Mouse (Mus musculus) MEL (cell line): ENCODE results near the gene 9130008F23Rik. TPM values are rescaled to one million over a fixed set of nuclear protein-coding genes. Genes with fewer than 3 reads are reported as not detected.

Source experiments
- DNase-seq: peaks from one replicate; pipeline ENCODE4 v3.0.0; 2011; ENCODE audit warnings: low read depth, low spot score
- H3K27ac ChIP-seq: 2 replicates; pipeline ENCODE4 v1.5.1; 2012; ENCODE audit warnings: low read depth, mild to moderate bottlenecking, control low read depth, low read length, moderate library complexity; ENCODE audit not compliant: control insufficient read depth
- H3K27me3 ChIP-seq, 2 experiments: fragments of 150-350 bp in 1 of 2; sonication (generic) in 1 of 2; 2 replicates each; pipeline ENCODE4 v1.6.1; 2012; ENCODE audit warnings: low read length in 2 of 2, mild to moderate bottlenecking in 2 of 2, improper control_type of control experiment in 1 of 2, moderate library complexity in 1 of 2; ENCODE audit not compliant: insufficient read depth in 2 of 2, control insufficient read depth in 1 of 2
- H3K36me3 ChIP-seq, 2 experiments: 2 replicates each; pipeline ENCODE4 v1.6.1; 2012 to 2014; ENCODE audit warnings: low read length in 2 of 2, improper control_type of control experiment in 1 of 2, inconsistent platforms in 1 of 2, mild to moderate bottlenecking in 1 of 2; ENCODE audit not compliant: insufficient read depth in 2 of 2, control insufficient read depth in 1 of 2
- H3K4me1 ChIP-seq, 2 experiments: fragments of 150-350 bp in 1 of 2; sonication (generic) in 1 of 2; 2 replicates each; pipeline ENCODE4 v1.6.1; 2012; ENCODE audit warnings: low read length in 2 of 2, improper control_type of control experiment in 1 of 2, mild to moderate bottlenecking in 1 of 2; ENCODE audit not compliant: insufficient read depth in 2 of 2, control insufficient read depth in 1 of 2
- H3K4me3 ChIP-seq, 2 experiments: fragments of 150-350 bp in 1 of 2; sonication (generic) in 1 of 2; 2 replicates each; pipeline ENCODE4 v1.5.1; 2012; ENCODE audit warnings: low read depth in 2 of 2, low read length in 2 of 2, mild to moderate bottlenecking in 2 of 2, moderate library complexity in 2 of 2, control low read depth in 1 of 2, improper control_type of control experiment in 1 of 2; ENCODE audit not compliant: control insufficient read depth in 1 of 2, insufficient read depth in 1 of 2
- H3K79me2 ChIP-seq: 2 replicates; pipeline ENCODE4 v1.6.1; 2012; ENCODE audit warnings: mild to moderate bottlenecking, low read length, moderate library complexity; ENCODE audit not compliant: control insufficient read depth, poor library complexity, insufficient read depth
- H3K9ac ChIP-seq: 2 replicates; pipeline ENCODE4 v1.6.1; 2012; ENCODE audit warnings: low read depth, mild to moderate bottlenecking, control low read depth, low read length, moderate library complexity; ENCODE audit not compliant: control insufficient read depth, poor library complexity, severe bottlenecking
- H3K9me3 ChIP-seq: fragments of 150-350 bp; sonication (generic); replicated peaks from 2 replicates; pipeline ENCODE4 v1.6.1; 2012; ENCODE audit warnings: mild to moderate bottlenecking, low read length, improper control_type of control experiment, moderate library complexity; ENCODE audit not compliant: insufficient read depth
- CHD1 ChIP-seq: IDR thresholded peaks from 2 replicates; pipeline ENCODE4 v1.6.1; 2012; ENCODE audit warnings: low read depth, mild to moderate bottlenecking, inconsistent platforms, low read length, improper control_type of control experiment
- ELF1 ChIP-seq: IDR thresholded peaks from 2 replicates; pipeline ENCODE4 v1.6.1; 2014; ENCODE audit warnings: low read depth, mild to moderate bottlenecking, inconsistent platforms, low read length, improper control_type of control experiment, moderate library complexity
- EP300 ChIP-seq, 2 experiments: IDR thresholded peaks; 2 replicates each; pipeline ENCODE4 v1.6.1; 2011; ENCODE audit warnings: improper control_type of control experiment in 2 of 2, low read length in 2 of 2, low read depth in 1 of 2, mild to moderate bottlenecking in 1 of 2
- ETS1 ChIP-seq: IDR thresholded peaks from 2 replicates; pipeline ENCODE4 v1.6.1; 2012; ENCODE audit warnings: low read depth, mild to moderate bottlenecking, inconsistent platforms, low read length, improper control_type of control experiment, moderate library complexity
- GATA1 ChIP-seq: IDR thresholded peaks from 2 replicates; pipeline ENCODE4 v1.6.1; 2011; ENCODE audit warnings: low read depth, low read length, improper control_type of control experiment
- MAZ ChIP-seq: IDR thresholded peaks from 2 replicates; pipeline ENCODE4 v1.6.1; 2012; ENCODE audit warnings: low read depth, mild to moderate bottlenecking, inconsistent platforms, low read length, improper control_type of control experiment
- MXI1 ChIP-seq: IDR thresholded peaks from 2 replicates; pipeline ENCODE4 v1.6.1; 2011; ENCODE audit warnings: mild to moderate bottlenecking, low read depth, low read length, improper control_type of control experiment
- MYC ChIP-seq: IDR thresholded peaks from 2 replicates; pipeline ENCODE4 v1.6.1; 2011; ENCODE audit warnings: low read depth, mild to moderate bottlenecking, low read length, improper control_type of control experiment, moderate library complexity
- POLR2AphosphoS5 ChIP-seq: IDR thresholded peaks from 2 replicates; pipeline ENCODE4 v1.6.1; 2012; ENCODE audit warnings: low read depth, borderline replicate concordance, mild to moderate bottlenecking, inconsistent platforms, low read length, moderate library complexity, mixed read lengths
- RCOR1 ChIP-seq: IDR thresholded peaks from 2 replicates; pipeline ENCODE4 v1.6.1; 2012; ENCODE audit warnings: low read depth, mild to moderate bottlenecking, inconsistent platforms, low read length, improper control_type of control experiment
- SIN3A ChIP-seq: IDR thresholded peaks from 2 replicates; pipeline ENCODE4 v1.6.1; 2012; ENCODE audit warnings: low read length, improper control_type of control experiment, inconsistent platforms
- SMC3 ChIP-seq: IDR thresholded peaks from 2 replicates; pipeline ENCODE4 v1.6.1; 2011; ENCODE audit warnings: low read depth, low read length, improper control_type of control experiment
- TBP ChIP-seq: IDR thresholded peaks from 2 replicates; pipeline ENCODE4 v1.8.0; 2011; ENCODE audit warnings: low read depth, low read length, improper control_type of control experiment
- TCF12 ChIP-seq: IDR thresholded peaks from 2 replicates; pipeline ENCODE4 v1.6.1; 2014; ENCODE audit warnings: low read depth, mild to moderate bottlenecking, inconsistent platforms, low read length, improper control_type of control experiment, moderate library complexity
- ZNF384 ChIP-seq: IDR thresholded peaks from 2 replicates; pipeline ENCODE4 v1.6.1; 2012; ENCODE audit warnings: low read depth, mild to moderate bottlenecking, inconsistent platforms, low read length, improper control_type of control experiment
- polyA plus RNA-seq, 2 experiments: library from polyadenylated mRNA; stranded (reverse) in 1 of 2; unstranded in 1 of 2; fragments of >175 nt in 1 of 2; fragments of >200 nt in 1 of 2; gene quantifications; 2 replicates each; pipeline versions ENCODE4 v1.2.1 to v1.2.4; 2012; ENCODE audit warnings: low replicate concordance in 2 of 2, low read depth in 1 of 2; ENCODE audit not compliant: insufficient read length in 2 of 2, insufficient read depth in 1 of 2, missing spikeins in 1 of 2
- total RNA-seq: library from RNA; depleted of rRNA; stranded (reverse); fragments of 300-350 nt; gene quantifications from 2 replicates; pipeline ENCODE4 v1.2.3, GENCODE M21; 2012

The 9130008F23Rik gene
- total and polyA plus RNA-seq, 3 experiments: 1.1 to 1.3 TPM; not detected in 1

GRCm38 (mm10) chr17:40875568-40875967, 4.8 kb downstream of the 9130008F23Rik start (continued):
- TF ChIP-seq MAZ: 0 out of 2 replicates have a peak, but pooled peaks have one; percentile 41
- TF ChIP-seq ZNF384: no peak

GRCm38 (mm10) chr17:40874701-40875100, 5.7 kb downstream of the 9130008F23Rik start:
- Histone ChIP-seq H3K9ac (no peak overlapping the region), H3K27me3 (no peaks in the 10 kb centered on the region), H3K4me1 (peaks cover 24 to 30% of the 10 kb centered on the region in 2 experiments)
- TF ChIP-seq ETS1 (peak; percentile 48; the same call in 1 of the 2 replicates), MXI1 (no peak)
- TF ChIP-seq, all 39 proteins: peak for 1
- Histone ChIP-seq H3K36me3 (peaks cover 0 to 49% of the 10 kb centered on the region in 2 experiments; a peak in 2 of 4 replicates), H3K4me3 (no peak overlapping the region), H3K79me2 (peaks cover 2% of the 10 kb centered on the region; the same call in 1 of the 2 replicates), H3K27ac (no peak overlapping the region), H3K9me3 (no peaks in the 10 kb centered on the region)
- DNase-seq: peak; percentile 68

DNA sequence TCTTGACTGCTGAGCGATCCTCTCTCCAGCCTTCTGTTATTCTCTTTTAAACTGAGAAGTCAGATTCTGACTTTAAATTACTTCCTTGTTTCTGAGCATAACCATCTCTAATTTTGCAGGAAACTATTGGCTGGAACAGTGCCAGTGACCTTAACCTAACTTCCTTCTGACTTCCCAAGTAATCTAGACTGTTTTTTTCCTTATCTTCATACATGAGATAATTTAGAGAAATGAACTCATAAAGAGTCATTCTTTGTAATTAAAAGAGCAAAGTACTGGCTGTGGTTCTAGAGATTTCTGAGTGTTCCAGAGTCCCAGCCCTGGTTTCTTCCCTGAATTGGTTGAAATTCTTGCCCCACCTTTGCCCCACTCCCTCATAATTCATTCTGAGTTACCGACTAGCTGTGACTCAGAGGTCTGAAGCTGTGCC, 6.8 kb downstream of the 9130008F23Rik start:
- TF ChIP-seq MYC (0 out of 2 replicates have a peak, but pooled peaks have one; percentile 23), ETS1 (peak; percentile 85), ELF1 (peak; percentile 74), GATA1 (peak; percentile 91), TCF12 (no peak), ZNF384 (peak; percentile 68), CHD1 (no peak), SMC3 (no peak), RCOR1 (peak; percentile 80), TBP (peak; percentile 55; the same call in 1 of the 2 replicates), EP300 (IDR thresholded peaks at IDR 0.05; ENCODE audit: low read depth in 1 of 2, low read length in 2 of 2) (peak; percentile 88 to 90), SIN3A (peak; percentile 66), POLR2AphosphoS5 (no peak)
- Histone ChIP-seq H3K9ac (peak overlapping the region; percentile 71), H3K4me3 (peak overlapping the region; percentile 46 to 56), H3K27me3 (no peaks in the 10 kb centered on the region), H3K9me3 (no peaks in the 10 kb centered on the region), H3K36me3 (peaks cover 0 to 56% of the 10 kb centered on the region in 2 experiments; a peak in 2 of 4 replicates), H3K27ac (peak overlapping the region; percentile 97), H3K4me1 (peaks cover 30 to 36% of the 10 kb centered on the region in 2 experiments), H3K79me2 (no peaks in the 10 kb centered on the region)
- peak; percentile 91 for DNase-seq
